Mouse (Mus musculus) hindbrain, postnatal 0 days (tissue): ENCODE measurements around the gene Prdx2. TPM values are rescaled to one million over a fixed set of nuclear protein-coding genes. Genes with fewer than 3 reads are reported as not detected.
A peak's percentile ranks its signal among the peaks of the same experiment; 100 is the strongest.

Source experiments
- ATAC-seq: fragments of 200-750 bp; cut with Nextera tagmentation; 2 replicates; pipeline ENCODE4 v1.8.0; 2017; ENCODE audit warnings: mild to moderate bottlenecking, moderate TSS enrichment, moderate library complexity
- DNase-seq: peaks from one replicate; pipeline ENCODE4 v3.0.0-alpha.2; 2015; ENCODE audit warnings: low spot score
- H3K27ac ChIP-seq: fragments of 300-500 bp; sonication (generic); 2 replicates; pipeline ENCODE4 v1.5.1; 2014; ENCODE audit warnings: mild to moderate bottlenecking
- H3K27me3 ChIP-seq: fragments of 300-500 bp; sonication (generic); 2 replicates; pipeline ENCODE4 v1.6.1; 2014; ENCODE audit warnings: low read length, mixed read lengths; ENCODE audit not compliant: insufficient read depth
- H3K36me3 ChIP-seq: fragments of 300-500 bp; sonication (generic); 2 replicates; pipeline ENCODE4 v1.6.1; 2014; ENCODE audit warnings: low read length, mixed read lengths; ENCODE audit not compliant: insufficient read depth
- H3K4me1 ChIP-seq: fragments of 300-500 bp; sonication (generic); 2 replicates; pipeline ENCODE4 v1.6.1; 2014; ENCODE audit warnings: antibody characterized with exemption, low read length, mixed read lengths; ENCODE audit not compliant: insufficient read depth
- H3K4me2 ChIP-seq: fragments of 300-500 bp; sonication (generic); 2 replicates; pipeline ENCODE4 v1.6.1; 2014; ENCODE audit warnings: low read depth, mild to moderate bottlenecking, low read length, moderate library complexity, mixed read lengths
- H3K4me3 ChIP-seq: fragments of 300-500 bp; sonication (generic); 2 replicates; pipeline ENCODE4 v1.5.1; 2014; ENCODE audit warnings: low read length
- H3K9ac ChIP-seq: fragments of 300-500 bp; sonication (generic); replicated peaks from 2 replicates; pipeline ENCODE4 v1.6.1; 2014; ENCODE audit warnings: mild to moderate bottlenecking, low read length, moderate library complexity, mixed read lengths
- H3K9me3 ChIP-seq: fragments of 300-500 bp; sonication (generic); 2 replicates; pipeline ENCODE4 v1.6.1; 2016; ENCODE audit warnings: low read length, mixed read lengths
- CTCF ChIP-seq: IDR thresholded peaks from 2 replicates; pipeline ENCODE4 v1.5.1; 2016; ENCODE audit warnings: antibody characterized with exemption, control low read depth, low read depth
- WGBS: fragments of 180-500 bp; shearing (Covaris S2); extraction: QIAGEN DNeasy Blood & Tissue Kit; methylation state at CpG from one replicate; pipeline ENCODE4 v1.1.7; 2014; 5-methylcytosine and 5-hydroxymethylcytosine counted together
- polyA plus RNA-seq: library from polyadenylated mRNA; unstranded; fragments of >200 nt; fragmentation: Nextera tagmentation; extraction: Ambion mirVana; gene quantifications from 2 replicates; pipeline ENCODE4 v1.2.1, GENCODE M21; 2015
- total RNA-seq: library from RNA; depleted of rRNA; stranded (reverse); fragments of >200 nt; gene quantifications from 2 replicates; pipeline ENCODE4 v1.2.3, GENCODE M21; 2014

The Prdx2 gene
- total and polyA plus RNA-seq, 2 experiments from 2014 or later = 763 to 937 TPM

DNA sequence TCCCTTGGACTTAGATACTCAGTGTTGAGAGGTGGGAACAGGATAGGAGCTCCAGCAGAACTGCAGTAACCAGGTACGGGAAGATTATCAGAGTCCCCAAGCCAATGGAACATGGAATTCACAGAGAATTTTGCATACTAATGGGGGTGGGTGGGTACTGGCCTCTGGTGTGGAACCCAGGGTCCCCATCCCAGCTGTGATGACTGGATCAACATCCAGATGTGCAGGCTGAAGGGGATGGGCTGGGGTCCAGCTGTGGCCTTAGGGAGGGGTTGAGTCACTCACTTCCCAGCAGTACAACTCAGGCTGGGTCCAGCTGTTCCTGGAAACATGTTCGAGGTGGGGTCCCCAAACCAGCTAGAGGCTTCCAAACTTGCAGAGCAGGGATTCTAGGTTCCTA is 18.5 kb downstream of the Prdx2 start:
- no peaks in the 10 kb centered on the region for H3K27me3 ChIP-seq
- DNase-seq (no peak), ATAC-seq (no peak)
- no peak overlapping the region for H3K4me3 ChIP-seq
- H3K27ac ChIP-seq = no peak overlapping the region
- H3K9ac ChIP-seq = no peak overlapping the region
- 71% methylated on average over 2 of the region's 2 CpGs for WGBS
- H3K9me3 ChIP-seq = no peaks in the 10 kb centered on the region
- no peak for TF ChIP-seq CTCF
- no peak overlapping the region for H3K4me2 ChIP-seq
- no peaks in the 10 kb centered on the region for H3K36me3 ChIP-seq
- peaks cover 16% of the 10 kb centered on the region for H3K4me1 ChIP-seq

DNA sequence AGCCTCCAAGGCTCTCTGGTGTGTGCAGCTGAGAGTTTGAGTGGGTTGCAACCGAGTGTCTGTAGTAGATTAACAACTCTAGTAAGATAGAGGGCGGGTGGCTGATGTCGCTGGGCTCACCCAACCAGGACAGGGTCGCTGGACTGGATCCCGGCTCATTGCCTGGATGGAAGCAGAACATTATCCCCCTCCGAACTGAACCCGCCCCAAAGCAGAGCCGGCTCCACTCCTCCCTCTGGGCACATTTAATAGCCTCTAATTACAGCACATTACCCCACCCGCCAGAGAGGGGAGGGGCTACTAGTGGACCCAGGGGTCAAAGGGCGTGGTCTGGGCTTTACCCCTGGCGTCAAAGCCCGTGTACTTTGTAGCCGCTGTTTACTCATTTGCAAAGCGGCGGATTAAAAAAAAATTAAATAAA is 19.9 kb downstream of the Prdx2 start:
- Histone ChIP-seq H3K9me3 (no peaks in the 10 kb centered on the region), H3K27ac (no peak overlapping the region), H3K27me3 (no peaks in the 10 kb centered on the region), H3K36me3 (no peaks in the 10 kb centered on the region), H3K4me3 (peak overlapping the region; percentile 61; the same call in 1 of the 2 replicates), H3K4me2 (peak overlapping the region; percentile 84), H3K4me1 (peaks cover 16% of the 10 kb centered on the region), H3K9ac (no peak overlapping the region; the same call in 1 of the 2 replicates)
- ATAC-seq (no peak), DNase-seq (no peak)
- no peak for TF ChIP-seq CTCF
- 16% methylated on average over 15 of the region's 15 CpGs for WGBS

DNA sequence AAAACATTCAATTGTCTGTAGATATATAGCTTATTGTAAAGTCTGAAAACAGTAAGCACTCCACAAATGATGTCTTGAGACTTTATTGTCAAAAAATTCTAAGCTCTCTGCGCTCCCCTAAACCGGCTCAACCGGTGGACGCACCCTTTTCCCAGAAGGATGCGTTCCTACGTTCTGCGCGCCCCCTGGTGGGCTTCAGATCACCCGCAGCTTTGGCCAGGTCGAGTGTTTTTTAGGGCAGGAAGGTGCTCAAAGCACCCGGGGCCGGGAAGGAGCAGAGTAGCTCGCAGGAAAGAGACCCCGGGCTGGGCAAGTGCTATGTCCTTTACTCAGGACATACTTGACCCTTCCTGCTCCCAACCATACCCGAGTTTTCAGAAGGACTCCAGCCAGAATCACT is 20.4 kb downstream of the Prdx2 start:
- Histone ChIP-seq H3K4me3 (peak overlapping the region; percentile 61), H3K4me2 (peak overlapping the region; percentile 84), H3K9ac (peak overlapping the region; percentile 78), H3K36me3 (no peaks in the 10 kb centered on the region), H3K27me3 (no peaks in the 10 kb centered on the region), H3K4me1 (peaks cover 15% of the 10 kb centered on the region), H3K9me3 (no peaks in the 10 kb centered on the region), H3K27ac (peak overlapping the region; percentile 76)
- peak; percentile 31 for ATAC-seq
- peak; percentile 86 for TF ChIP-seq CTCF
- DNase-seq = peak; percentile 93
- under 1% methylated on average over 15 of the region's 15 CpGs for WGBS

DNA sequence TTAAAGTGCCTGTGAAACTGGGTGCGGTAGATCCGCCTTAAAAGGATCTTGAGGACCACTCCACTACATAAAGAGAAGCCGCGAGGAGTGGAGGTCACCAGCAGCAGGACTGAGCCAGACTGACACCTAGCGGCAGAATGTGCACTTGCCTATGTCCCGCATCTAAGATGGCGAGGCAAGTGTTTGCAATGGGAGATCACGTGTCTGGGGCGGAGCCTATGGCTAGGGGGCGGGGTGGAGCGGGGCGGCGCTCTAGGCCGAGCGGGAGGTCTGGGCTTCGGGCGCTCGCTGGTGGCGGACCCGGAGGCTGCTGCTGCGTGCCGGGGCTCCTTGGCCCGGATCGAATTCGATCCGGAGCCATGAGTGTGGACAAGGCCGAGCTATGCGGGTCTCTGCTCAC is 21.0 kb downstream of the Prdx2 start, which contains the start of gene Hook2:
Hook2 (plus strand) TSS at position 255 of the 400 bp plus-strand sequence.
- H3K36me3 ChIP-seq = no peaks in the 10 kb centered on the region
- no peaks in the 10 kb centered on the region for H3K27me3 ChIP-seq
- no peaks in the 10 kb centered on the region for H3K9me3 ChIP-seq
- DNase-seq = peak; percentile 99
- peak within 1 kb of the TSS; percentile 78 for H3K9ac ChIP-seq
- WGBS = under 1% methylated on average over 28 of the region's 28 CpGs
- TF ChIP-seq CTCF = peak; percentile 96
- H3K27ac ChIP-seq = peak within 1 kb of the TSS; percentile 76
- peaks cover 10% of the 10 kb centered on the region for H3K4me1 ChIP-seq
- peak within 1 kb of the TSS; percentile 61 for H3K4me3 ChIP-seq
- peak; percentile 94 for ATAC-seq
- H3K4me2 ChIP-seq = peak within 1 kb of the TSS; percentile 84

DNA sequence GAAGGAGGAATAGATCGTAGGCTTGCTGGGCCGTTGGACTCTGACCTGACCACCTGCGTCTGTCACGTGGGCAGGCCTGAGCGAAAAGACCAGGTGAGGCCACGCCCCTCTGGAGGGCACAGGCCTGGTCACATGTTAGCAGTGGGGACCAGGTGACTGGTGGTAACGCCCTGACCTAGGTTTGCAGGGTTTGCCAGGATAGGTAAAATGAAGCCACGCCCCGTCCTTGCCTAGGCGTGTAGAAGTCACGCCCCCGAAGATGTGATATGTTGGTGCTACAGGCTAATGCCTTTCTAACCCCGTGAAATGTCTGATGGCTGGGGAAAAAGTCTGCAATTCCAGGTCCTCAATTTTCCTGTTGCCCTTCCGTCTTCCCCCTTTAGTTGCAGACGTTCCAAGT is 21.4 kb downstream of the Prdx2 start:
- Histone ChIP-seq H3K9me3 (no peaks in the 10 kb centered on the region), H3K4me3 (peak overlapping the region; percentile 61), H3K4me1 (0 out of 2 replicates have a peak, but pooled peaks cover 6% of the 10 kb centered on the region), H3K36me3 (no peaks in the 10 kb centered on the region), H3K27ac (peak overlapping the region; percentile 76), H3K4me2 (peak overlapping the region; percentile 84), H3K27me3 (no peaks in the 10 kb centered on the region), H3K9ac (peak overlapping the region; percentile 78)
- no peak for TF ChIP-seq CTCF
- 2% methylated on average over 15 of the region's 15 CpGs for WGBS
- ATAC-seq = peak; percentile 59
- DNase-seq = peak; percentile 74

DNA sequence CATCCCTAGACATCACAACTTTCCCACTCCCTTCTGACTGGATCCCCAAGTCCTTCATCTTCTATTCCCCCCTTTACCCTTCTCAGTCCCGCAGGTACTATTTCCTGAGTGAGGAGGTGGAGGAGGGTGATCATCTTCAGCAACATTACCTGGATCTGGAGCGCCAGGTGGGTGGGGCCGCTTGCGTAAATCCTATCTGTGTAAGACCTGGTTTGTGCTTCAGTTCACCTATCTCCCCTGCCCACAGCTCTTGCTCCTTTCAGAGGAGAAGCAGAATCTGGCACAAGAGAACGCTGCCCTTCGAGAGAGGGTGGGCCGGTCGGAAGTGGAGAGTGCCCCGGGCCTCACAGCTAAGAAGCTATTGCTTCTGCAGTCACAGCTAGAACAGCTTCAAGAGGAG is 25.0 kb downstream of the Prdx2 start:
- Histone ChIP-seq H3K4me1 (peaks cover 12% of the 10 kb centered on the region; the same call in 1 of the 2 replicates), H3K4me3 (no peak overlapping the region), H3K27ac (no peak overlapping the region), H3K36me3 (no peaks in the 10 kb centered on the region), H3K4me2 (no peak overlapping the region), H3K27me3 (no peaks in the 10 kb centered on the region), H3K9ac (no peak overlapping the region), H3K9me3 (no peaks in the 10 kb centered on the region)
- 96% methylated on average over 9 of the region's 9 CpGs for WGBS
- no peak for TF ChIP-seq CTCF
- DNase-seq (no peak), ATAC-seq (no peak)

DNA sequence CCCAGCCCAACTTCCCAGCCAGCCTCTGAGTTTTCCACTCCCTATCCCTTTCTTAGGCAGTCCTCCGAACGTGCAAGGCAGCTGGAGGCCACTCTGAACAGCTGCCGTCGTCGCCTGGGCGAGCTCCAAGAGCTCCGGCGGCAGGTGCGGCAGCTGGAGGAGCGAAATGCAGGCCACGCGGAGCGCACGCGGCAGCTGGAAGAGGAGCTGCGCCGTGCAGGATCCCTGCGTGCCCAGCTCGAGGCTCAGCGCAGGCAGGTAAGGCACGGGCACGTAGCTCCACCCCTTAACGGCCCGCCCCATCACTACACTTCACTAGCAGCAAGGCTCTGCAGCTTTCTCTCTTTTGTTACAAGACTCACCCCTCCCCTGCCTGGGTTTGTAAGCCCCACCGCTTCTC is 26.3 kb downstream of the Prdx2 start:
- ATAC-seq (no peak), DNase-seq (peak; percentile 53)
- Histone ChIP-seq H3K27me3 (no peaks in the 10 kb centered on the region), H3K4me1 (peaks cover 12% of the 10 kb centered on the region; the same call in 1 of the 2 replicates), H3K9ac (no peak overlapping the region), H3K9me3 (no peaks in the 10 kb centered on the region), H3K4me2 (0 out of 2 replicates have a peak overlapping the region, but pooled peaks have one; percentile 13), H3K27ac (no peak overlapping the region), H3K4me3 (no peak overlapping the region), H3K36me3 (no peaks in the 10 kb centered on the region)
- WGBS = 28% methylated on average over 25 of the region's 25 CpGs
- TF ChIP-seq CTCF = no peak
